31 mouse cellular contexts compared by ENCODE assay signal in genomic region chr2:52981126-52981525, GRCm38 (mm10).
DNase-seq lines count a peak whose midpoint lies in the region; ATAC-seq and TF ChIP-seq lines count a peak whose summit lies in the region.
"Had no signal": no experiment of that assay in that cellular context is flagged by ENCODE, and none has a peak within 500 bp of the region (broad histone marks: within the 10 kb centered on the region; RNA-seq: fewer than 3 reads in every experiment).

No protein-coding gene starts in this region.

- H3K4me3 ChIP-seq in gastrocnemius, adult 2 months: no peak overlapping the region
- no peak overlapping the region for H3K4me3 ChIP-seq in stomach, embryonic 16.5 days (replicated peaks; ENCODE audit: low read length)
- no peak overlapping the region for H3K4me3 ChIP-seq in stomach, postnatal 0 days (ENCODE audit: low read depth, low read length)
- H3K4me3 ChIP-seq in embryonic fibroblast, embryonic 13.5 days (ENCODE audit: insufficient read depth, low read length): no peak overlapping the region
- H3K4me3 ChIP-seq in forebrain, embryonic 11.5 days (ENCODE audit: low read depth, low read length): no peak overlapping the region
- no peak overlapping the region for H3K4me3 ChIP-seq in thymus, adult 2 months (ENCODE audit: control insufficient read depth, insufficient read depth, low read length)
- H3K4me3 ChIP-seq: forebrain, embryonic 15.5 days; hindbrain, embryonic 12.5 days; liver, embryonic 15.5 days; stomach, embryonic 15.5 days had no signal

- intact Hi-C loops in gastrocnemius, adult 2 months (cut with DNase I): no loop called here

- TF ChIP-seq POLR2A in embryonic fibroblast, embryonic 13.5 days (IDR thresholded peaks at IDR 0.05; ENCODE audit: low read depth, low read length): no peak
- no peak for TF ChIP-seq POLR2A in thymus, adult 2 months (IDR thresholded peaks at IDR 0.05; ENCODE audit: control insufficient read depth, extremely low read depth, insufficient read depth, low read length, poor library complexity)

- 72% methylated on average over 7 of the region's 7 CpGs for WGBS in stomach, embryonic 16.5 days
- 50% methylated on average over 7 of the region's 7 CpGs for WGBS in stomach, postnatal 0 days
- 91% methylated on average over 7 of the region's 7 CpGs for WGBS in forebrain, embryonic 11.5 days
- 96% methylated on average over 7 of the region's 7 CpGs for WGBS in thymus, adult 2 months

- no peak for TF ChIP-seq CTCF in gastrocnemius, adult 2 months (IDR thresholded peaks at IDR 0.05)
- no peak for TF ChIP-seq CTCF in stomach, postnatal 0 days (IDR thresholded peaks at IDR 0.05; ENCODE audit: low read depth)
- TF ChIP-seq CTCF in embryonic fibroblast, embryonic 13.5 days (IDR thresholded peaks at IDR 0.05; ENCODE audit: borderline replicate concordance, insufficient read depth, low read length): no peak
- TF ChIP-seq CTCF in thymus, adult 2 months (IDR thresholded peaks at IDR 0.05; ENCODE audit: borderline replicate concordance, control insufficient read depth, extremely low read depth, insufficient read depth, low read length, poor library complexity): no peak

- H3K4me2 ChIP-seq in stomach, embryonic 16.5 days (ENCODE audit: low read depth, low read length): no peak overlapping the region
- H3K4me2 ChIP-seq in stomach, postnatal 0 days (replicated peaks; ENCODE audit: low read depth): no peak overlapping the region
- H3K4me2 ChIP-seq in forebrain, embryonic 11.5 days (ENCODE audit: low read depth, low read length, severe bottlenecking): no peak overlapping the region
- H3K4me2 ChIP-seq: forebrain, embryonic 15.5 days; heart, embryonic 11.5 days; hindbrain, embryonic 12.5 days; liver, embryonic 15.5 days; lung, embryonic 14.5 days; midbrain, embryonic 11.5 days; stomach, embryonic 15.5 days had no signal

- ATAC-seq in stomach, embryonic 16.5 days (ENCODE audit: insufficient read depth, low FRiP score): no peak
- no peak for ATAC-seq in stomach, postnatal 0 days (ENCODE audit: low FRiP score, low TSS enrichment)
- ATAC-seq in forebrain, embryonic 11.5 days (replicated peaks; ENCODE audit: low FRiP score): no peak
- ATAC-seq: activated CD4-positive, CD25-positive, alpha-beta regulatory T cell, adult 4 months; CD4-positive, CD25-positive, alpha-beta regulatory T cell, adult 4 months; forebrain, embryonic 15.5 days; intestine, embryonic 16.5 days; midbrain, embryonic 16.5 days had no signal

- H3K27ac ChIP-seq in gastrocnemius, adult 2 months: peak overlapping the region; percentile 86; the same call in 1 of the 2 replicates
- H3K27ac ChIP-seq in stomach, embryonic 16.5 days (ENCODE audit: low read length): peak overlapping the region; percentile 39; the same call in 1 of the 2 replicates
- H3K27ac ChIP-seq in stomach, postnatal 0 days (replicated peaks): no peak overlapping the region
- H3K27ac ChIP-seq in embryonic fibroblast, embryonic 13.5 days (ENCODE audit: insufficient read depth, low read length): peak overlapping the region; percentile 93
- H3K27ac ChIP-seq in forebrain, embryonic 11.5 days (ENCODE audit: low read depth, low read length): no peak overlapping the region
- no peak overlapping the region for H3K27ac ChIP-seq in thymus, adult 2 months (ENCODE audit: control insufficient read depth, insufficient read depth, low read length)
- H3K27ac ChIP-seq: hindbrain, embryonic 12.5 days; liver, embryonic 15.5 days; stomach, embryonic 15.5 days had no signal

- no peak for TF ChIP-seq EP300 in stomach, postnatal 0 days (optimal IDR thresholded peaks at IDR 0.05)

- H3K4me1 ChIP-seq in stomach, embryonic 16.5 days (ENCODE audit: control insufficient read depth, insufficient read depth, low read length): peaks cover 32% of the 10 kb centered on the region
- 0 out of 2 replicates have a peak, but pooled peaks cover 2% of the 10 kb centered on the region for H3K4me1 ChIP-seq in stomach, postnatal 0 days (replicated peaks; ENCODE audit: control insufficient read depth, insufficient read depth)
- peaks cover 27% of the 10 kb centered on the region for H3K4me1 ChIP-seq in embryonic fibroblast, embryonic 13.5 days (ENCODE audit: control insufficient read depth, insufficient read depth, low read length)
- 0 out of 2 replicates have a peak, but pooled peaks cover 4% of the 10 kb centered on the region for H3K4me1 ChIP-seq in forebrain, embryonic 11.5 days (replicated peaks; ENCODE audit: control insufficient read depth, insufficient read depth, low read length)
- H3K4me1 ChIP-seq in thymus, adult 2 months (replicated peaks; ENCODE audit: control insufficient read depth, insufficient read depth, low read length): peaks cover 18% of the 10 kb centered on the region
- H3K4me1 ChIP-seq: liver, embryonic 15.5 days had no signal

- no peaks in the 10 kb centered on the region for H3K27me3 ChIP-seq in stomach, embryonic 16.5 days (ENCODE audit: control insufficient read depth, insufficient read depth, low read length)
- H3K27me3 ChIP-seq in stomach, postnatal 0 days (ENCODE audit: control insufficient read depth, insufficient read depth, low read length): no peaks in the 10 kb centered on the region
- no peaks in the 10 kb centered on the region for H3K27me3 ChIP-seq in forebrain, embryonic 11.5 days (ENCODE audit: control insufficient read depth, insufficient read depth, low read length)
- no peaks in the 10 kb centered on the region for H3K27me3 ChIP-seq in thymus, adult 2 months (ENCODE audit: control insufficient read depth, insufficient read depth, low read length)
- H3K27me3 ChIP-seq: forebrain, embryonic 15.5 days; hindbrain, embryonic 12.5 days; liver, embryonic 15.5 days; stomach, embryonic 15.5 days had no signal

- no peak overlapping the region for H3K9ac ChIP-seq in stomach, embryonic 16.5 days (ENCODE audit: low read length)
- no peak overlapping the region for H3K9ac ChIP-seq in stomach, postnatal 0 days (ENCODE audit: low read length)
- no peak overlapping the region for H3K9ac ChIP-seq in forebrain, embryonic 11.5 days (ENCODE audit: low read length)
- H3K9ac ChIP-seq: forebrain, embryonic 15.5 days; hindbrain, embryonic 12.5 days; liver, embryonic 15.5 days; lung, embryonic 14.5 days; stomach, embryonic 15.5 days had no signal

- no peak for DNase-seq in gastrocnemius, adult 2 months
- DNase-seq in gastrocnemius, postnatal 10 days: no peak
- no peak for DNase-seq in stomach, postnatal 0 days (ENCODE audit: low spot score)
- no peak for DNase-seq in forebrain, embryonic 11.5 days (ENCODE audit: low spot score)
- no peak for DNase-seq in thymus, adult 2 months
- DNase-seq: adrenal gland, adult 2 months; adrenal gland, postnatal 36 days; cerebellum, adult 8-10 months; cerebellum, postnatal 36 days; gastrocnemius, postnatal 14 days; heart, postnatal 36 days; kidney, adult 9 months; kidney, postnatal 14 days; layer of hippocampus, adult 9-11 months; lung, embryonic 14.5 days; lung, postnatal 14 days; right cerebral cortex, postnatal 25 days; thymus, adult 18-20 months; thymus, postnatal 36 days had no signal

- no peaks in the 10 kb centered on the region for H3K36me3 ChIP-seq in stomach, embryonic 16.5 days (ENCODE audit: control insufficient read depth, insufficient read depth, low read length)
- H3K36me3 ChIP-seq in stomach, postnatal 0 days (ENCODE audit: control insufficient read depth, insufficient read depth, low read length): no peaks in the 10 kb centered on the region
- H3K36me3 ChIP-seq in forebrain, embryonic 11.5 days (ENCODE audit: control insufficient read depth, insufficient read depth, low read length): no peaks in the 10 kb centered on the region
- no peaks in the 10 kb centered on the region for H3K36me3 ChIP-seq in thymus, adult 2 months (ENCODE audit: control insufficient read depth, insufficient read depth, low read length)
- H3K36me3 ChIP-seq: forebrain, embryonic 15.5 days; hindbrain, embryonic 12.5 days; liver, embryonic 15.5 days; stomach, embryonic 15.5 days had no signal

- H3K9me3 ChIP-seq in stomach, embryonic 16.5 days (replicated peaks; ENCODE audit: control insufficient read depth, low read length): no peaks in the 10 kb centered on the region
- no peaks in the 10 kb centered on the region for H3K9me3 ChIP-seq in stomach, postnatal 0 days (ENCODE audit: control insufficient read depth, low read length)
- no peaks in the 10 kb centered on the region for H3K9me3 ChIP-seq in forebrain, embryonic 11.5 days (ENCODE audit: control insufficient read depth, low read length)
- H3K9me3 ChIP-seq: forebrain, embryonic 15.5 days; hindbrain, embryonic 12.5 days; liver, embryonic 15.5 days; stomach, embryonic 15.5 days had no signal

Comparison
In these comparisons a context has a peak if more than half of its experiments do, and no peak if none do; other contexts are left out.
1. H3K27ac ChIP-seq: peak in gastrocnemius, adult 2 months (single experiment), stomach, embryonic 16.5 days (single experiment) and embryonic fibroblast, embryonic 13.5 days (single experiment); none in stomach, postnatal 0 days (single experiment), forebrain, embryonic 11.5 days (single experiment) and thymus, adult 2 months (single experiment).